Mouse (Mus musculus): Measurements from ENCODE around the gene Ttc27. TPM values are rescaled to one million over a fixed set of nuclear protein-coding genes. Genes with fewer than 3 reads are reported as not detected.
A peak's percentile ranks its signal among the peaks of the same experiment; 100 is the strongest.

The Ttc27 gene
- polyA plus RNA-seq, 1 experiment from 2014 or later = 18.5 TPM

DNA sequence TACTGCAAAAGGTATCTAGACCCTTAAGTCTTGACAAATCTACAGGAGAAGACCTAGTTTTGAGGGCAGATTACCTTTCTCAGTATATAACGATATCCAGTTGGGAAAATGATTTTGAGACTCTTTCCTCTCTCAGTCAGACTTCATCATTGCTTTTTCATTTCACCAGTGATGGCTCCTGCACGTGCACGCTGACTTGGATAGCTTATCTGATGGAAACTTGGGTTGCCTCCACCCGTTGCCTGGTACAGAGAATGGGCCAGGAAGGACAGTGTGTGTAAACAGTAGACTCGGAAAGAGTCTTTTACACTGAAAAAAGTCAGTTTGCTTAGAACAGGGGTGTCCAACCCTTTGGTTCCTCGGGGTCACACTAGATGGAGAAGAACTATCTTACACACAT lies 82.3 kb downstream of the Ttc27 start:
- 74% methylated on average over 6 of the region's 6 CpGs for WGBS (ENCODE audit: insufficient replicate concordance)
- Histone ChIP-seq H3K27ac (ENCODE audit: low read depth, low read length) (no peak overlapping the region), H3K9ac (ENCODE audit: low read depth, low read length) (no peak overlapping the region), H3K27me3 (ENCODE audit: control insufficient read depth, insufficient read depth, low read length) (no peaks in the 10 kb centered on the region), H3K4me3 (ENCODE audit: low read depth, low read length) (no peak overlapping the region), H3K36me3 (ENCODE audit: control insufficient read depth, insufficient read depth, low read length) (peaks cover 3% of the 10 kb centered on the region; the same call in 1 of the 2 replicates), H3K9me3 (replicated peaks; ENCODE audit: control insufficient read depth, low read length) (no peaks in the 10 kb centered on the region), H3K4me1 (ENCODE audit: control insufficient read depth, insufficient read depth, low read length) (peaks cover 10% of the 10 kb centered on the region), H3K4me2 (no peak overlapping the region)
- no peak for ATAC-seq (replicated peaks; ENCODE audit: insufficient number of reproducible peaks, low FRiP score, low TSS enrichment)

DNA sequence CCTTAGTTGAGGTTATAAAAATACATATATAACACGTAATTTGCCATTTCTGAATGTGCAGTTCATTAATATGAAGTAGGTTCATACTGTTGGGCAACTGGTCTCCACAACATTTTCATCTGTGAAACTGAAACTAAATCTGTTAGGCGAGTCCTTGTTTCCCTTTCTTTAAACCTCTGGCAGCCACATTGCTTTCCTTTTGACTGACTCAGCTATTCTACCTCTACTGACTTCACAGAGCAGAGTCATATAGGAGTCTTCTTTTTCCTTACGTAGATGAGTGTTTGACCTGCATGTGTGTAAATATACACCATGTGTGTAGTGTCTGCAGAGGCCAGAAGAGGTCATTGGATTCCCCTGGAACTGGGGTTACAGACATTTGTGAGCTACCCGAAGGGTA lies 85.2 kb downstream of the Ttc27 start:
- Histone ChIP-seq H3K9me3 (replicated peaks; ENCODE audit: control insufficient read depth, low read length) (no peaks in the 10 kb centered on the region), H3K4me1 (ENCODE audit: control insufficient read depth, insufficient read depth, low read length) (no peaks in the 10 kb centered on the region), H3K27me3 (ENCODE audit: control insufficient read depth, insufficient read depth, low read length) (no peaks in the 10 kb centered on the region), H3K36me3 (ENCODE audit: control insufficient read depth, insufficient read depth, low read length) (peaks cover 3% of the 10 kb centered on the region; the same call in 1 of the 2 replicates), H3K4me3 (ENCODE audit: low read depth, low read length) (no peak overlapping the region), H3K27ac (ENCODE audit: low read depth, low read length) (no peak overlapping the region), H3K4me2 (no peak overlapping the region), H3K9ac (ENCODE audit: low read depth, low read length) (no peak overlapping the region)
- no peak for ATAC-seq (replicated peaks; ENCODE audit: insufficient number of reproducible peaks, low FRiP score, low TSS enrichment)
- 87% methylated on average over 4 of the region's 4 CpGs for WGBS (ENCODE audit: insufficient replicate concordance)

DNA sequence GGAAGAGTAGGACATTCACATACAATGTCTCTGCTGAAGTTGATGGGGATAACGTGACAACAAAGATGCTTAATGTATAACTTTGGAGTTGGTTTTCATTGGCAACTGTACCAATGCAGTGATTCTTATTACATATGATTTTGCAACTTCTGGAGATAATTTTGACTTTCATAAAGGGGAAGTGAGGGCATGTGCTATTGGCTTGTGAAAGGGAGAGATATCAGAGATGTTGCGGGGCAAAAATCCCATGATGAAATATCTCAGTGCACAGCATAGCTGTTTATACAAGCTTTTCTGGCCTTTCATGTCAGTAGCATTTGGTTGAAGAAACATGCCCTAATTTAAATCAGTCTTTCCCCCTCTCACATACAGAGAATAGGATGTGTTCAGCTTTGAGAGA lies 86.3 kb downstream of the Ttc27 start:
- Histone ChIP-seq H3K9ac (ENCODE audit: low read depth, low read length) (no peak overlapping the region), H3K4me3 (ENCODE audit: low read depth, low read length) (no peak overlapping the region), H3K27ac (ENCODE audit: low read depth, low read length) (no peak overlapping the region), H3K27me3 (ENCODE audit: control insufficient read depth, insufficient read depth, low read length) (no peaks in the 10 kb centered on the region), H3K4me1 (ENCODE audit: control insufficient read depth, insufficient read depth, low read length) (peaks cover 4% of the 10 kb centered on the region; the same call in 1 of the 2 replicates), H3K9me3 (replicated peaks; ENCODE audit: control insufficient read depth, low read length) (no peaks in the 10 kb centered on the region), H3K36me3 (ENCODE audit: control insufficient read depth, insufficient read depth, low read length) (peaks cover 3% of the 10 kb centered on the region; the same call in 1 of the 2 replicates), H3K4me2 (no peak overlapping the region)
- 88% methylated on average over 2 of the region's 2 CpGs for WGBS (ENCODE audit: insufficient replicate concordance)
- no peak for ATAC-seq (replicated peaks; ENCODE audit: insufficient number of reproducible peaks, low FRiP score, low TSS enrichment)

- H3K4me3 ChIP-seq (ENCODE audit: low read depth, low read length) = no peak overlapping the region
- ATAC-seq (replicated peaks; ENCODE audit: insufficient number of reproducible peaks, low FRiP score, low TSS enrichment) = no peak
- H3K27me3 ChIP-seq (ENCODE audit: control insufficient read depth, insufficient read depth, low read length) = no peaks in the 10 kb centered on the region
- no peak overlapping the region for H3K27ac ChIP-seq (ENCODE audit: low read depth, low read length)
- 82% methylated on average over 9 of the region's 9 CpGs for WGBS (ENCODE audit: insufficient replicate concordance)
- H3K9me3 ChIP-seq (replicated peaks; ENCODE audit: control insufficient read depth, low read length) = no peaks in the 10 kb centered on the region
- H3K9ac ChIP-seq (ENCODE audit: low read depth, low read length) = no peak overlapping the region
- peaks cover 5% of the 10 kb centered on the region; the same call in 1 of the 2 replicates for H3K4me1 ChIP-seq (ENCODE audit: control insufficient read depth, insufficient read depth, low read length)
- H3K36me3 ChIP-seq (ENCODE audit: control insufficient read depth, insufficient read depth, low read length) = peaks cover 3% of the 10 kb centered on the region; the same call in 1 of the 2 replicates
- H3K4me2 ChIP-seq = no peak overlapping the region
Observed at GRCm38 (mm10) chr17:74804321-74804930, 86.9 kb downstream of the Ttc27 start.

DNA sequence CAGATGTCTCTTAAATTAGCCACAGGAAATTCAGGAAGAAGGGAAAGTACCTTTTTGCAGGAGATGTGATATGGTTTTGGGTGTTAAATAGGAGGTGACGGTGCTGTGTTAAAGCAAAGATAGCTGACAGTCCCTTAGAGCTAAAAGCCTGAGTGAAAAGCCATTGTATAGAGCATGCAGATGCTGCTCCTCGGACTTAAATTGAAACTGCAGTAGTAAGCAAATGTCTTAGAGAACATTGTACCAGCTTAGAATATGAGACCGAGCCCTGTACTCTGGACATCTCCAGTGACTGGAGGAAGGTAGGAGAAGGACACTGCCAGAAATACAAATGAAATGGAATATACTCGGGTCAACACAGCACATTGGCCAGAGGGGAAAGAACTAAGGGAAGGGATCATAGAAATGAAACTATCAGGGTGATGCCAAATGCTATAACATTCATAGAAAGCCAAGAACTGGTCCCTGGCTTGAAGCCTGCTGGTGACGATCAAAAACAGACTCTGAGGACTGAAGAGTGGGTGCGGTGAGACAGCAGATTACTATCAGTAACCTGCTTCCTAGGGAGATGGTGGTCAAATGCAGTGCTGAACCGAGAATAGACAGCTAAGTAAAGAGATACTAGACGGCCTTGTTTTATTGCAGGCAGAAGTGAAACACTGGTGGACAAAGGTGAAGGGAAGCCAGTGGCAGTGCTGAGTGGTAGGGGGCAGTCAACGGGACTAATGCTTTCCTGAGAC lies 90.1 kb downstream of the Ttc27 start:
- no peak overlapping the region for H3K4me3 ChIP-seq (ENCODE audit: low read depth, low read length)
- H3K27ac ChIP-seq (ENCODE audit: low read depth, low read length) = no peak overlapping the region
- no peaks in the 10 kb centered on the region for H3K36me3 ChIP-seq (ENCODE audit: control insufficient read depth, insufficient read depth, low read length)
- no peak overlapping the region for H3K4me2 ChIP-seq
- H3K4me1 ChIP-seq (ENCODE audit: control insufficient read depth, insufficient read depth, low read length) = peaks cover 7% of the 10 kb centered on the region; the same call in 1 of the 2 replicates
- 56% methylated on average over 9 of the region's 9 CpGs for WGBS (ENCODE audit: insufficient replicate concordance)
- no peak for ATAC-seq (replicated peaks; ENCODE audit: insufficient number of reproducible peaks, low FRiP score, low TSS enrichment)
- H3K9me3 ChIP-seq (replicated peaks; ENCODE audit: control insufficient read depth, low read length) = no peaks in the 10 kb centered on the region
- H3K27me3 ChIP-seq (ENCODE audit: control insufficient read depth, insufficient read depth, low read length) = no peaks in the 10 kb centered on the region
- H3K9ac ChIP-seq (ENCODE audit: low read depth, low read length) = no peak overlapping the region

GRCm38 (mm10) chr17:74808330-74808729 lies 90.8 kb downstream of the Ttc27 start:
- H3K36me3 ChIP-seq (ENCODE audit: control insufficient read depth, insufficient read depth, low read length) = no peaks in the 10 kb centered on the region
- H3K9ac ChIP-seq (ENCODE audit: low read depth, low read length) = no peak overlapping the region
- no peak overlapping the region for H3K4me2 ChIP-seq
- H3K27ac ChIP-seq (ENCODE audit: low read depth, low read length) = no peak overlapping the region
- no peaks in the 10 kb centered on the region for H3K9me3 ChIP-seq (replicated peaks; ENCODE audit: control insufficient read depth, low read length)
- no peaks in the 10 kb centered on the region for H3K27me3 ChIP-seq (ENCODE audit: control insufficient read depth, insufficient read depth, low read length)
- WGBS (ENCODE audit: insufficient replicate concordance) = 79% methylated on average over 1 of the region's 1 CpGs
- H3K4me1 ChIP-seq (ENCODE audit: control insufficient read depth, insufficient read depth, low read length) = peaks cover 7% of the 10 kb centered on the region; the same call in 1 of the 2 replicates
- ATAC-seq (replicated peaks; ENCODE audit: insufficient number of reproducible peaks, low FRiP score, low TSS enrichment) = no peak
- no peak overlapping the region for H3K4me3 ChIP-seq (ENCODE audit: low read depth, low read length)

DNA sequence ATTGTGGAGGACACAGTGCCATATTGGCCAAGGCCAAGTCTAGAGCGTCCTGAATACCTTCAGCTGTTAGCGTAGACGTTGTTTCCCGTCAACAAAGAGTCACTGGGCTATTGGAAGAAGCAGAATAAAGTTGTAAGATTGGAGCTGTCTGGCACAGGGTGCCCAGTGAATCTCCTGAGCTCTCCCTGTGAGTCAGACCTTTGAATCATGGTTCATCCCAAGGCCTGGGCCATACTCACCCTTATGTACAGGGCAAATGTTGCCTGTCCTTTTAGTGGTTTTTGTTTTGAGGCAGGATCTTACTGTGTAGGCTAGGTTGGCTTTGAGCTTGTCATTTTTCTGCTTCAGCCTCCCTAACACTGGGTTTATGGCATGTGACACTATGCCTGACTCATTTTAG lies 91.4 kb downstream of the Ttc27 start:
- no peak overlapping the region for H3K9ac ChIP-seq (ENCODE audit: low read depth, low read length)
- H3K9me3 ChIP-seq (replicated peaks; ENCODE audit: control insufficient read depth, low read length) = no peaks in the 10 kb centered on the region
- no peaks in the 10 kb centered on the region for H3K27me3 ChIP-seq (ENCODE audit: control insufficient read depth, insufficient read depth, low read length)
- H3K4me1 ChIP-seq (ENCODE audit: control insufficient read depth, insufficient read depth, low read length) = peaks cover 7% of the 10 kb centered on the region; the same call in 1 of the 2 replicates
- H3K36me3 ChIP-seq (ENCODE audit: control insufficient read depth, insufficient read depth, low read length) = no peaks in the 10 kb centered on the region
- no peak for ATAC-seq (replicated peaks; ENCODE audit: insufficient number of reproducible peaks, low FRiP score, low TSS enrichment)
- WGBS (ENCODE audit: insufficient replicate concordance) = 82% methylated on average over 4 of the region's 4 CpGs
- no peak overlapping the region for H3K4me2 ChIP-seq
- no peak overlapping the region for H3K4me3 ChIP-seq (ENCODE audit: low read depth, low read length)
- H3K27ac ChIP-seq (ENCODE audit: low read depth, low read length) = no peak overlapping the region

DNA sequence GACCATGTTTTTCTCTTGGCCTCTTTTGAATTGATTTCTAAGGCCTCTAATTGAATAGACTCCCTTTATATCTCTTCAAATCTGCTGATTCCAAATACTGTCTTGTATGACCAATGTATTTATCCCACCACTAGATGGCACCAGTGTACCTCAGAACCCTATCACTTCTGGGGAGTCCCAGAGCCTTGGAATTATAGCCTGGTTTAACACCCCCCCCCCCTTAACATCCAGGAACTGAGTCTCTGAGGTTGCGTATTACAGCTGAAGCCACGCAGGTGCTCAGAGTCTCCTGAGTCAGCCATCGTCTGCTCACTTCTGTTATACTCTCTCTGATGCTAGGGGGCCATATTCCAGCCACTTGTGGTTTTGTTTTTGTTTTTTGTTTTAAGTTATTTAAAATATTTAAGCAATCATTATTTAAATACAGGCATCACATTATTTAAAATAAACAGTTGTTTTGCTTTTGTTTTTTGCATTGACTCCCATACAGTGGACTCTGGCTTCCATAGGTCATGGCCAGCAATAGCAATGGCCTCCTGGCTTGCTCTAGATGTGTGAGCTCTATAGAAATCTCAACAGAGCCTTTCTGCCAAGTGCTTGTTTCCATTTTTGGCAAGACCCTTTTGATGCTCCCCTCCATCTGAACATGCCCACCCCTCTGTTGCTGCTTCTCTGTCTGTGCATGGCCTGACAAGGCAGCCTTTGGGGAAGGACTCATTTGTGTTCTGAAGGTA lies 93.5 kb downstream of the Ttc27 start:
- ATAC-seq (replicated peaks; ENCODE audit: insufficient number of reproducible peaks, low FRiP score, low TSS enrichment) = peak; percentile 39; the same call in 1 of the 2 replicates
- peaks cover 7% of the 10 kb centered on the region; the same call in 1 of the 2 replicates for H3K4me1 ChIP-seq (ENCODE audit: control insufficient read depth, insufficient read depth, low read length)
- H3K9ac ChIP-seq (ENCODE audit: low read depth, low read length) = no peak overlapping the region
- no peak overlapping the region for H3K4me3 ChIP-seq (ENCODE audit: low read depth, low read length)
- 58% methylated on average over 3 of the region's 3 CpGs for WGBS (ENCODE audit: insufficient replicate concordance)
- no peaks in the 10 kb centered on the region for H3K27me3 ChIP-seq (ENCODE audit: control insufficient read depth, insufficient read depth, low read length)
- H3K4me2 ChIP-seq = no peak overlapping the region
- H3K36me3 ChIP-seq (ENCODE audit: control insufficient read depth, insufficient read depth, low read length) = no peaks in the 10 kb centered on the region
- no peak overlapping the region for H3K27ac ChIP-seq (ENCODE audit: low read depth, low read length)
- no peaks in the 10 kb centered on the region for H3K9me3 ChIP-seq (replicated peaks; ENCODE audit: control insufficient read depth, low read length)

Measured in heart, embryonic 11.5 days (tissue).